Mouse (Mus musculus) lung, postnatal 10 days (tissue): ENCODE data around the gene Heg1.

Source experiments
- DNase-seq: peaks from one replicate; pipeline ENCODE4 v3.0.0; 2021

Gene Heg1

DNA sequence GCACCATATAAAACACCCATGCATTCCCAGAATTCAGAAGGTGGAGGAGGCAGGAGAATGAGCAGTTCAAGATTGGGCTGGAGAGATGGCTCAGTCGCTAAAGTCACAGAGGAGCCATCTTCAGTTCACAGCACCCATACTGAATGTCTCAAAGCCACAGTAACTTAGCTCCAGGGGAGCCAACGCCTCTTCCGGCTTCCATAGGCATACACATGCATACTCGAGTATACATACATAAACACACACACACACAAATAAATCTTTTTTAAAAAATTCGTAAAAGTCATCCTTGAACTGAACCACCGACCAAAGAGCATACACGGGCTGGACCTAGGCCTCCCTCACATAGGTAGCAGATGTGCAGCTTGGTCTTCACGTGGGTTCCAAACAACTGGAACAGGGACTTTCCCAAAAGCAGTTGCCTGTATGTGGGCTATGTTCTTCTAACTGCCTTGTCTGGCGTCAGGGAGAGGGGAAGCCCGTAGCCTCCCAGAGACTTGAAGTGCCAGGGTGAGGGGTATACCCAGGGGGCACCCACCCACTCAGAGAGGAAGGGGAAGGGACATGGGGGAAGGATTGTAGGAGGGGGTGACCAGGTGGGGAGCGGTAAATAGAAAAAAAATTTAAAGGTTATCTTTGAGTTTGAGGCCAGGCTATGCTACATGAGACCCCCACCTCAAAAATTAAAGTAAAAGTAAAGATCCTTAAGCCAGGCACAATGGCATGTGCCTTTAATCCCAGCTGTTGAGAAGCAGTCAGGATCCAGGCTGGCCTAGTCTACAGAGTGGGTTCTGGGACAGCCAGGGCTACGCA lies 24.6 kb downstream of the Heg1 start:
- DNase-seq: no peak

GRCm38 (mm10) chr16:33714271-33714670 lies 30.1 kb downstream of the Heg1 start:
- DNase-seq: peak; percentile 89

GRCm38 (mm10) chr16:33723241-33723640 lies 39.1 kb downstream of the Heg1 start:
- DNase-seq: no peak

DNA sequence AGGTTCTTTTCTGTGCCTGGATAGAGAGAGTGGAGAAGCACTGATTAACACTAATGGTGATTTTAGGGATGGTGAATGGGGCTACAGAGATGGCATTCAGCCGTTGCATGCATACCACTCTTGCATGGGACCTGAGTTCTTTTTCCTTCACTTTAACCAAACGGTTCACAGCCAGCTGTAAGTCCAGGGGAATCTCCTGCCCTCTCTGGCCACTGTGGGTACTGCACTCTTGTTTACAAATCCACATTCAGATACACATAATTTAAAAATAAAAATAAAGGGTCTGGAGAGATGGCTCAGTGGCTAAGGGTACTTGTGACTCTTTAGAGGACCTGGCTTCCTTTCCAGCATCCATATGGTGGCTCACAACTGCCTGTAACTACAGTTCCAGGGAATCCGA lies 39.8 kb downstream of the Heg1 start:
- peak; percentile 29 for DNase-seq

- DNase-seq: no peak
Observed at GRCm38 (mm10) chr16:33726261-33726660, 42.1 kb downstream of the Heg1 start.

DNA sequence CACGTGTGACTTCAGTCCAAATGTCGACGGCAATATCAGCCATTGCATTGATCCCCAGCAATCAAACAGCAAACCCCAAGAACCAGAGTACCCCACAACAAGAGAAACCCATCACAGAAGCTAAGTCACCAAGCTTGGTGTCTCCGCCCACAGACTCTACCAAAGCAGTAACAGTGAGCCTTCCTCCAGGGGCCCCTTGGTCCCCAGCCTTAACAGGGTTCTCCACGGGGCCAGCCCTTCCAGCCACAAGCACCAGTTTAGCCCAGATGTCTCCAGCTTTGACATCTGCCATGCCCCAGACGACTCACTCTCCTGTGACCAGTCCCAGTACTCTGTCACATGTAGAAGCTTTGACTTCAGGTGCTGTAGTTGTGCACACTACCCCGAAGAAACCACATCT lies 42.7 kb downstream of the Heg1 start:
- DNase-seq: no peak

DNA sequence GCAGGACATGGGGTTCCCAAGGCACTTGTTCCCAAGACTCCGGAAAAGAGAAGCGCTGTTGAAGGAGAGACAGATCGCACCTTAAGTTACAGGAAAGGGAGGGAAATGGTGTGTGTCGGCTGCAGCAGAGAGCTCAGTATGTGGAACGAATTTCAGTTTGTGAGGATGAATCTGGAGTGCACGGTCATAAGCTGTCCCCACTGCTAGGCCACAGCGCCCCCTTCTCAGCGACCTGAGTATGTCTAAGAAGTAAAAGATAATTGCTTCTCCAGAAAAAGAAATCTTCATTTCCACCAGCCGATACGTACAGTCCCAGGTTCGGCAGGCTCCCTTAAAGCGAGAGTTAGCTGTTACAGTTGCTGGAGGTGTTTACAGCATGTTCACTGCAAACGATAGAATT lies 44.3 kb downstream of the Heg1 start:
- no peak for DNase-seq

DNA sequence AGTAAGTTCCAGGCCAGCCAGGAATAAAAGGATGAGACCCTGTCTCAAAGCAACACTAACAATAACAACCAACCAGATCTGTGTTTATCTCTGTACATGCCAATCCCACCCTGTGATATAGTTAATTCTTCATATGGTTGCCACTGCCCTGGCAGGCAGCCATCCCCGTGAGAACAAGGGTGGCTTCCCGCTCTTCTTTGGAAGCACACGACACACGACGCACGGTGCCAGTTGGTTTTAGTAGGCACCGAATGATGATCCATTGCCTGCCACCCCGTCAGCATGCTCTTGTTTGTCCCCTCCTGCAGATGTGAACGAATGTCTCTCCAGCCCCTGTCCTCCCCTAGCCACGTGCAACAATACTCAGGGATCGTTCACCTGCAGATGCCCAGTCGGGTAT lies 47.1 kb downstream of the Heg1 start:
- DNase-seq: no peak

DNA sequence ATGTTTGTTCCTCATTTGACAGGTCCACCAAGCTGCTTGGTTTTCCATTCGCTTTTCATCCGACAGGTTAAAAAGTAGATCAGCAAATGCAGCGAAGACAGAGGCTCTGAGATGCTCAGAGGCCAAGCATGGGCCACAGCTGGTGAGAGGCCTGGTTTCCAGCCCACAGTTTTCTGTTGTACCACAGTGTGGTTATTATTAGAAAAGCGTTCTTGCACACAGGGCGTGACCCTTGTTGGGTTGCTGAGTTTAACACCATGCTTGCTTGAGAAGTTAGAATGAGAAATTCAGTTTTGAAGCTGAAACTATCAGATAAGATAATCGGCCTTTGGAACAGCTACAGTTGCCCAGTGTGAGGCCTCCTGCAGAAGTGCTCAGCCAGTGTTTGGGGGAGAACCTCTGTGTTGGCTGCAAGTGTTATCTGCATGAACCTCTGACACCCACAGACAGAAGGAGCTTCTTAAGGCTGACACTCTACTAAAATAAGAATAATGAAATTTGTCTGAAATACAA lies 48.1 kb downstream of the Heg1 start:
- no peak for DNase-seq

DNA sequence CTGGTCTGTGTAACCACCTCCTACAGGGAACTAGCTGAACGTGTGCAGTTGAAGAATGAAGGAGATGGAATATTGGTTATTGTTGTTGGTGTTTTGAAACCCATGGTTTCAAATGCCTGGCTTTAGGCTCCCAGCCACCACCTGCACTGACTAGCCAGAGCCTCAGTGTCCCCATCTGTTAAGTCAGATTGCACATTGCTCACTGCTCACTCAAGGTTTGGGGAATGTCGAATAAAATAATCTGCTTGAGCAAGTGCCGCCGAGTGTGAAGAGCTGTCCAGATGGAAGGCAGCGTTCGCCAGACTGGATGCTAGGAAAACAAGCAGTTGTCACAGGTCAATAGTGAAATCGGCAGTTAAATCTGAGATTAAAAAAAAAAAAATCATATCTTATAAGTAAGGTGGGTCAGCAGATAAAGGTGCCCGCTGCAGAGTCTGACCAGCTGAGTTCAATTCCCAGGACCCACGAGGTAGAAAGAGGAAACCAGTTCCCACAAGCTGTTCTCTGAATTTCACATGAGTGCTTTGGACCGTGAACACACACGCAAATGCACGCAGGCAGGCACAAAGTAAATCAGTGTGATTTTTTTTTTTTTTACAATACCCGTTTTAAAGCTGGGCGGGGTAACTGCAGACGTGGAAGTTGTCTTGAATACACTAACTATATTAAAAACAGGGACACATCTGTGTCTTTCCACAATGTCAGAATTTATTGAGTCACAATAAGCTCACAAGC lies 48.8 kb downstream of the Heg1 start:
- no peak for DNase-seq

- DNase-seq: no peak
Observed at GRCm38 (mm10) chr16:33733864-33734263, 49.7 kb downstream of the Heg1 start.

DNA sequence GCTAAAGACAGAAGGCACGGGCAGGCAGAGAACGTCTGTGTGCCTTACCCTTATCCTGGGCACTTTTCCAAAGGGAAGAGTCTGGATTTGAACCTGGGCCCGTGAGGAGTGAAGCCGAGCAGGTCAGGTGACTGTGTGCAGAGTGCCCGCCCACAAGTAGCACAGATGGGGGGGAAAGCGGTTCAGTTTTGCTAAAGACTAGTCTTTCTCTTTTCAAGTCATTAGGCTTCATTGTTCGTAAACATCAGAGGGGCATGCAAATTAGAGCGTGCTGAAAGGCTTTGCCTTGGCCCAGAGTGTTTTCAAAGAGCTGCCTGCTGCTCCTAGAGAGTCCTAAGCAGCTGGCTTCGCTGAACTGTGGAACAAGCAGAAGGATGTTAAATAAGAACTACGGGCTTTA lies 50.4 kb downstream of the Heg1 start:
- no peak for DNase-seq

DNA sequence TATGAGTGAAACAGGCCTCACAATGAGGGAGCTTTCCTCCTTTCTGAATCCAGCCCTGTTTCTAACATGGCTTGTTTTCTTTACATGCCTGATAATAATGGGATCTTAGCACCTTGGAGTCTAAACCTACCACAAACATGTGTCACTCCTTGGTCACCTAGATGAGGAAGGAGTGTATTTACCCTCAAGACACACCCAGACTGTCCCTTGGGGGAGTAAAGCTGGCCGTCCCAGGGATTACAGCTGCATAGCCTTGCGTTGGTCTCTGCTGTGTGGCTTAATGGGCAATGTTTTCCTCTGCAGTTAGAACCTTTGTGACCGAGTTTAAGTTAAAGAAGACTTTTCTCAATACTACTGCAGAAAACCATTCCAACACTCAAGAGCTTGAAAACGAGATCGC lies 51.1 kb downstream of the Heg1 start:
- DNase-seq: no peak

- DNase-seq: no peak
Observed at GRCm38 (mm10) chr16:33735791-33736190, 51.6 kb downstream of the Heg1 start.

DNA sequence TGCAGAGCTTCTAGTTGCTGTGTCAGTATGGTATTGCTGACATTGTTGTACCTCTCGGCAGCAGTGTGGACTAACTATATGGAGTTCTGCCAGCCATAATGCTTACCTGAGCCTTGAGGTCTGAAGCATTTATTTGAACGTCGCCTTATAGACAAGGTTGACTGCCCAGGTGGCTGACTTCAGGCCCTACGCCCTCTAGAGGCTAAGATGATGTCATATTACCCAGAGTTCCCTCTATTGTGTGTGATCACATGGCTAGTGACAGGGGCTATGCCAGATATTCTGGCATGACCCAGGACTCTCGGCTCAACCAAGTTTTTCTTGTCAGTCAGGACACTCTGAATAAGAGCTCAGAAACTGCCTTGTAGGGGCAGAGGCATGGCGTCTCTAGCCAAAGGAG lies 52.6 kb downstream of the Heg1 start:
- no peak for DNase-seq

GRCm38 (mm10) chr16:33738949-33739719 lies 55.0 kb downstream of the Heg1 start:
- DNase-seq: no peak

DNA sequence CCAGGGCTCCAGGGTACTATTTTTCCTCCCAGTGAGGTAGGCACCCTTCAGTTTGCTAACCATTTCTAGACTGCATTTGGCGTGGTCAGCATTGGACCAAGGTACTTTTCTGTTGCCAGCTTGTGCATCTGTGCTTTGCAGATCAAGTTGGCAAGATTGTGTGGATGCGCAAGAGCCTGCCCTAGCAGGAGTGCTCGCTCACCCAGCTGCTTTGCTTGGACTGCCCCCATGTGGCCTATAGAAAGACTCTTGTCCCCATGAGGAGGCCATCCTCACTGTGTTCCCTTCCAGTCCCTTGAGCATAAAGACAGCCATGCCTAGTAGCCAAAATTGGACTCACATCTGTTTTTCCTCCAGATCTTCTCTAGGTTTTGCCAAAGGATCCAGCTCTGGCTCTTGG lies 55.6 kb downstream of the Heg1 start:
- peak; percentile 66 for DNase-seq

DNA sequence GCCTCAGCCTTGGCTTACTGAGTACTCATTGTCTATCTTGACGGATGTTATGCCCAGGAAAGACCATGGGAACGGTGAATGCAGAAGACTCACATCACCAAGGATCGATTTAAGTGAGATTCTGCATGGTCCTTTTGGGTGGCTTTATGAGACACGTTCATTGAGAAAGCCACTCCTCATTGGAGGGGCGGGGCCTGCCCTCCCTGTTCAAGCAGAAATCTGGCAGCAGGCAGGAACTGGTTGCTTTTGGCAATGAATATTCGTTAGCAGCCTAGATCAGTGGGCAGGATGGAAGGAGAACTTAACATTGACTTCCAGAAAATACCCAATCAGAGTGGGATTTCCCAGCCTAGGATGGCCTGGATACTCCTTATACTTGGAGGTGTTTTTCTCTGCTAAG lies 56.2 kb downstream of the Heg1 start:
- peak; percentile 28 for DNase-seq

GRCm38 (mm10) chr16:33741795-33742194 lies 57.6 kb downstream of the Heg1 start:
- no peak for DNase-seq

DNA sequence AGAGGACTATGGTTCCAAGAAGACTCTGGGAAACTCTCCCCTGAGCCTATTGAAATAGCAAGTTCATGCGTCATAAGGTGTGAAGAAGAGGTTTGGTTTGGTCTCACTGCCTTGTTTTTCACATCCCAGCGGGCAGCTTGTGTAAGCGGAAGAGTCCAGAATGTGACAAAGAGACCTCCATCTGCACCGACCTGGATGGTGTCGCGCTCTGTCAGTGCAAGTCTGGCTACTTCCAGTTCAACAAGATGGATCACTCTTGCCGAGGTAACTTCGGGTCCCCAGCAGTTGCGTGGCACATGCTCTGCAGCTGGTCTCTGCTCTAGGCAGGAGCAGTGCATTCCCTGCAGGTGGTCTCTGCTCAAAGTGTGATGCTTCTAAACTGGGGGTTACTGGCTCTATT lies 58.1 kb downstream of the Heg1 start:
- no peak for DNase-seq

DNA sequence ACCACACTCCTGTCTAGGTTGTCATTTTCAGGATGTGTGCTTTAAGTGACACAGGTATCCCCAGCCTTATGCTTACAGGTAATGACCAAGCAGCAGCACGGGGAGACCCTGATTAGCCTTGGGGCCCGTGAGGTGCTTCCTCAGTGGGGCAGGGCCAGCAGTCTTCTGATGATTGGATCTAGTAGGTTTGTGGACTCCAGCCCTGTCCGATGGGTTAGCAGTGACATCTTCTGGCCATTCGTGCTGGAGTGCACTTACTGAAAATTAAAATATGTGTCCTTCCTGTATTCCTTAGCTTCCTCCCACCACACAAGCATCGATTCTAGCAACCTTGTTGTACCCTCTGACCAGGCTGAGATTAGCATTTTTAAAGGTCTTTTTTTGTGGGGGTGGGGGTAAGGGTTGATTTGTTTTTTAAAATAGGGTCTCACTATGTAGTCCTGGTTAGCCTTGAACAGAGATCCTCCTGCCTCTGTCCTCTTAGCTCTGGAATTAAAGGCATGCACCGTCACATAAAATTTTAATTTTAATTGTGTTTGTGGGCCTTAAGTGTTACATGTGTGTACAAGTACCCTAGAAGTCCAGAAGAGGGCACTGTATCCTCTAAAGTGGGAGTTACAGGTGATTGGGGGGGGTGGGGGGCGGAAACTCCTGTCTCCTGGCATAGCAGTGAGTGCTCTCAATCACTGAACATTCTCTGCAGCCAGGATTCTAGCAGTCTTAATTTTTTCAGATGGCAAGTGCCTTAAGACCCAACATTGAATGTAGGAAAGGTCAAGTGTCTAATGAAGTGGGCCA lies 60.7 kb downstream of the Heg1 start:
- DNase-seq: peak; percentile 46

DNA sequence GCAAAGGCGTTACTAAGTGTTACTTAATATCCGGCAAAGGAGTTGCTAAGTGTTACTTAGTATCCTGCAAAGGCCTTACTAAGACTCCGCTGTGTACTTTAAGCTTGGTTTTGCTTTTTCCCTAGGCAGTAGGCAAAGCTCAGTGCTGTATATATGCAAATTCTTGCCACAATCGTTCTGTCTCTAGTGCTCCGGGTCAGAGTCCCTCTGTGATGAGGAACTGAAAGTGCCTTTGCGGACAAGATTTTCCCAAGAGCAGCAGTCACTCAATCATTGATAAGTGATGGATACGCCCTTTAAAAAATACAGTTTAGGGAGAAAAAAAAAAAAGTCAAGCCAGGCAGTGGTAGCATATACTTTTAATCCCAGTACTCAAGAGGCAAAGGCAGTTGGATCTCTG lies 61.3 kb downstream of the Heg1 start:
- DNase-seq: no peak
